Mouse (Mus musculus) stomach, embryonic 14.5 days (tissue): Measurements from ENCODE around the gene Crtc2. TPM values are rescaled to one million over a fixed set of nuclear protein-coding genes. Genes with fewer than 3 reads are reported as not detected.
A peak's percentile ranks its signal among the peaks of the same experiment; 100 is the strongest.

Experiments
- ATAC-seq: fragments of 200-750 bp; cut with Nextera tagmentation; 2 replicates; pipeline ENCODE4 v1.8.0; 2017; ENCODE audit warnings: low read depth, moderate TSS enrichment; ENCODE audit not compliant: insufficient number of reproducible peaks, insufficient read depth, low FRiP score
- H3K27ac ChIP-seq: fragments of 300-500 bp; sonication (generic); 2 replicates; pipeline ENCODE4 v1.5.1; 2014; ENCODE audit warnings: mild to moderate bottlenecking, low read length, moderate library complexity, mixed read lengths
- H3K27me3 ChIP-seq: fragments of 300-500 bp; sonication (generic); 2 replicates; pipeline ENCODE4 v1.6.1; 2014; ENCODE audit warnings: low read length, control low read depth, mixed read lengths; ENCODE audit not compliant: control insufficient read depth, insufficient read depth
- H3K36me3 ChIP-seq: fragments of 300-500 bp; sonication (generic); 2 replicates; pipeline ENCODE4 v1.6.1; 2014; ENCODE audit warnings: mild to moderate bottlenecking, control low read depth, low read length, moderate library complexity, mixed read lengths; ENCODE audit not compliant: control insufficient read depth, insufficient read depth
- H3K4me1 ChIP-seq: fragments of 300-500 bp; sonication (generic); 2 replicates; pipeline ENCODE4 v1.6.1; 2014; ENCODE audit warnings: low read length, control low read depth, mixed read lengths; ENCODE audit not compliant: control insufficient read depth, insufficient read depth
- H3K4me2 ChIP-seq: fragments of 300-500 bp; sonication (generic); replicated peaks from 2 replicates; pipeline ENCODE4 v1.6.1; 2014; ENCODE audit warnings: low read depth, low read length, control low read depth
- H3K4me3 ChIP-seq: fragments of 300-500 bp; sonication (generic); 2 replicates; pipeline ENCODE4 v1.5.1; 2014; ENCODE audit warnings: low read depth, low read length, control low read depth
- H3K9ac ChIP-seq: fragments of 300-500 bp; sonication (generic); replicated peaks from 2 replicates; pipeline ENCODE4 v1.6.1; 2014; ENCODE audit warnings: low read depth, mild to moderate bottlenecking, control low read depth, low read length, moderate library complexity, mixed read lengths
- H3K9me3 ChIP-seq: fragments of 300-500 bp; sonication (generic); 2 replicates; pipeline ENCODE4 v1.6.1; 2016; ENCODE audit warnings: low read depth, low read length, control low read depth; ENCODE audit not compliant: control insufficient read depth
- WGBS: fragments of 180-500 bp; shearing (Covaris S2); extraction: QIAGEN DNeasy Blood & Tissue Kit; methylation state at CpG from one replicate; pipeline ENCODE4 v1.1.7; 2014; 5-methylcytosine and 5-hydroxymethylcytosine counted together
- polyA plus RNA-seq: library from polyadenylated mRNA; unstranded; fragments of >200 nt; fragmentation: Nextera tagmentation; extraction: Ambion mirVana; gene quantifications from 2 replicates; pipeline ENCODE4 v1.2.1, GENCODE M21; 2014

Gene Crtc2
- polyA plus RNA-seq, 1 experiment from 2014 or later = 21.4 TPM

GRCm38 (mm10) chr3:90231075-90231474 lies 22.9 kb upstream of the Crtc2 start:
- Histone ChIP-seq H3K27ac (no peak overlapping the region), H3K9ac (no peak overlapping the region; the same call in 1 of the 2 replicates), H3K4me3 (peak overlapping the region; percentile 60), H3K4me1 (no peaks in the 10 kb centered on the region), H3K9me3 (no peaks in the 10 kb centered on the region), H3K27me3 (no peaks in the 10 kb centered on the region), H3K4me2 (peak overlapping the region; percentile 70), H3K36me3 (peaks cover 21% of the 10 kb centered on the region)
- 15% methylated on average over 8 of the region's 8 CpGs for WGBS
- ATAC-seq = no peak

GRCm38 (mm10) chr3:90231507-90232333 lies 22.2 kb upstream of the Crtc2 start, which contains the start of gene Jtb:
Jtb (plus strand) TSS chr3:90231597.
- Histone ChIP-seq H3K9ac (peak within 1 kb of the TSS; percentile 63), H3K4me3 (peak within 1 kb of the TSS; percentile 60), H3K27ac (peak within 1 kb of the TSS; percentile 85), H3K36me3 (peaks cover 26% of the 10 kb centered on the region), H3K27me3 (no peaks in the 10 kb centered on the region), H3K4me1 (no peaks in the 10 kb centered on the region), H3K4me2 (peak within 1 kb of the TSS; percentile 70), H3K9me3 (no peaks in the 10 kb centered on the region)
- WGBS = under 1% methylated on average over 59 of the region's 61 CpGs
- ATAC-seq = peak; percentile 96

GRCm38 (mm10) chr3:90241251-90241650 lies 12.7 kb upstream of the Crtc2 start:
- H3K9ac ChIP-seq = no peak overlapping the region
- ATAC-seq = no peak
- WGBS = 82% methylated on average over 2 of the region's 2 CpGs
- H3K9me3 ChIP-seq = no peaks in the 10 kb centered on the region
- H3K4me1 ChIP-seq = peaks cover 12% of the 10 kb centered on the region; the same call in 1 of the 2 replicates
- H3K36me3 ChIP-seq = peaks cover 3% of the 10 kb centered on the region; the same call in 1 of the 2 replicates
- H3K4me3 ChIP-seq = no peak overlapping the region
- H3K27me3 ChIP-seq = no peaks in the 10 kb centered on the region
- H3K4me2 ChIP-seq = no peak overlapping the region
- no peak overlapping the region for H3K27ac ChIP-seq

GRCm38 (mm10) chr3:90241669-90242358 lies 12.1 kb upstream of the Crtc2 start:
- Histone ChIP-seq H3K27ac (no peak overlapping the region), H3K4me3 (no peak overlapping the region), H3K9ac (no peak overlapping the region)

GRCm38 (mm10) chr3:90242984-90243775 lies 10.8 kb upstream of the Crtc2 start, which contains the start of gene Creb3l4:
Creb3l4 (minus strand) TSS chr3:90243512.
- WGBS = 5% methylated on average over 19 of the region's 19 CpGs
- Histone ChIP-seq H3K4me1 (peaks cover 15% of the 10 kb centered on the region; the same call in 1 of the 2 replicates), H3K27ac (peak within 1 kb of the TSS; percentile 66; the same call in 1 of the 2 replicates), H3K9me3 (no peaks in the 10 kb centered on the region), H3K27me3 (no peaks in the 10 kb centered on the region), H3K4me2 (peak within 1 kb of the TSS; percentile 65), H3K9ac (peak within 1 kb of the TSS; percentile 21), H3K36me3 (no peaks in the 10 kb centered on the region), H3K4me3 (peak within 1 kb of the TSS; percentile 32)
- peak; percentile 73 for ATAC-seq

More at GRCm38 (mm10) chr3:90241669-90242358, 12.1 kb upstream of the Crtc2 start:
- Histone ChIP-seq H3K4me1 (peaks cover 12% of the 10 kb centered on the region; the same call in 1 of the 2 replicates), H3K27me3 (no peaks in the 10 kb centered on the region), H3K36me3 (no peaks in the 10 kb centered on the region), H3K4me2 (peak overlapping the region; percentile 65; the same call in 1 of the 2 replicates), H3K9me3 (no peaks in the 10 kb centered on the region)
- 81% methylated on average over 10 of the region's 10 CpGs for WGBS
- no peak for ATAC-seq

GRCm38 (mm10) chr3:90245406-90245805 lies 8.6 kb upstream of the Crtc2 start:
- H3K27me3 ChIP-seq = no peaks in the 10 kb centered on the region
- peaks cover 24% of the 10 kb centered on the region; the same call in 1 of the 2 replicates for H3K4me1 ChIP-seq
- WGBS = 54% methylated on average over 2 of the region's 2 CpGs

GRCm38 (mm10) chr3:90247630-90247959 lies 6.4 kb upstream of the Crtc2 start:
- peak overlapping the region; percentile 71 for H3K4me3 ChIP-seq
- peaks cover 22% of the 10 kb centered on the region; the same call in 1 of the 2 replicates for H3K4me1 ChIP-seq
- H3K9me3 ChIP-seq = no peaks in the 10 kb centered on the region
- H3K27ac ChIP-seq = peak overlapping the region; percentile 97
- H3K9ac ChIP-seq = peak overlapping the region; percentile 67
- no peaks in the 10 kb centered on the region for H3K27me3 ChIP-seq
- H3K36me3 ChIP-seq = peaks cover 15% of the 10 kb centered on the region; the same call in 1 of the 2 replicates
- ATAC-seq = peak; percentile 0; the same call in 1 of the 2 replicates
- under 1% methylated on average over 3 of the region's 3 CpGs for WGBS
- peak overlapping the region; percentile 84 for H3K4me2 ChIP-seq

More at GRCm38 (mm10) chr3:90245406-90245805, 8.6 kb upstream of the Crtc2 start:
- Histone ChIP-seq H3K9ac (no peak overlapping the region), H3K4me3 (no peak overlapping the region), H3K4me2 (no peak overlapping the region), H3K36me3 (peaks cover 6% of the 10 kb centered on the region; the same call in 1 of the 2 replicates), H3K27ac (no peak overlapping the region), H3K9me3 (no peaks in the 10 kb centered on the region)
- no peak for ATAC-seq
